Mouse (Mus musculus) testis, adult 2 months (tissue): ENCODE data around the gene B630019K06Rik.
"Not testable (repeated sequence)": the region's sequence is repeated elsewhere in the genome, so short reads cannot be mapped to it uniquely, and the experiment has no call there.

Experiments
- CTCF ChIP-seq: fragments of 200-500 bp; IDR thresholded peaks from 2 replicates; pipeline ENCODE4 v1.5.1; 2012; ENCODE audit warnings: low read depth, mild to moderate bottlenecking, inconsistent platforms, low read length, moderate library complexity; ENCODE audit not compliant: control insufficient read depth, insufficient read depth, insufficient replicate concordance
- POLR2A ChIP-seq: fragments of 200-500 bp; IDR thresholded peaks from 2 replicates; pipeline ENCODE4 v1.6.1; 2012; ENCODE audit warnings: low read depth, mild to moderate bottlenecking, inconsistent platforms, low read length, moderate library complexity; ENCODE audit not compliant: control insufficient read depth

DNA sequence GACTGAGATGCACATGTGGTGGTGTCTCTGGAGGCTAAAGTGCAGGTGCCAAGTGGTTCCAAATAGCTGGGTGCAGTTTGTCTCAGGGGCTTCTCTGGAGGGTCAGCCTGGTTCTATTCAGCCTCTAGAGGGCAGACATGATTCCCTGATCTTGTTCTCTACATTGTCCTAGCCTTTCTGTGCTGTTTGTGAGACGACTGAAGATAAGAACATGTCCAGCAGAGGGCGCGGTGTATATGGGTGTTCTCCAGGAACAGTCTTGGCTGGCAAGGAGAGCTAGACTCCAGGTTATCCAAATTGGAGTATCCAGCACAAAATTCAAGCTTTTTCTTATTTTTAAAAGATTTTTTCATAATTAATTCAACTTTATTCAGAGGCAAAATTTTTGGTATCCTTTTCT lies 27.9 kb upstream of the B630019K06Rik start:
- not testable (repeated sequence) for TF ChIP-seq CTCF, POLR2A
